Mouse (Mus musculus) monocyte, adult 5-6 weeks (primary cell): ENCODE measurements around the gene Naa80. TPM values are rescaled to one million over a fixed set of nuclear protein-coding genes. Genes with fewer than 3 reads are reported as not detected.

Experiments used
- ATAC-seq: fragments of 153-309, 156-312 bp; replicated peaks from 2 replicates; pipeline ENCODE4 v1.8.0; 2017; ENCODE audit warnings: mild to moderate bottlenecking; ENCODE audit not compliant: low TSS enrichment, insufficient number of reproducible peaks, severe bottlenecking, poor library complexity, low FRiP score
- total RNA-seq: library from RNA; stranded (forward); fragments of 200-1000, 200-491, 200-594 nt; gene quantifications from 3 replicates; pipeline ENCODE4 v1.2.3, GENCODE M21; 2017

The Naa80 gene
- total RNA-seq, 1 experiment from 2014 or later: 3.6 TPM

- ATAC-seq: 0 out of 2 replicates have a peak, but pooled peaks have one; percentile 18
Observed at GRCm38 (mm10) chr9:107626844-107627277, 48.2 kb downstream of the Naa80 start.

- ATAC-seq: no peak
Observed at GRCm38 (mm10) chr9:107627387-107628255, 48.9 kb downstream of the Naa80 start.

GRCm38 (mm10) chr9:107628721-107629410 lies 50.2 kb downstream of the Naa80 start:
- peak; percentile 73 for ATAC-seq

DNA sequence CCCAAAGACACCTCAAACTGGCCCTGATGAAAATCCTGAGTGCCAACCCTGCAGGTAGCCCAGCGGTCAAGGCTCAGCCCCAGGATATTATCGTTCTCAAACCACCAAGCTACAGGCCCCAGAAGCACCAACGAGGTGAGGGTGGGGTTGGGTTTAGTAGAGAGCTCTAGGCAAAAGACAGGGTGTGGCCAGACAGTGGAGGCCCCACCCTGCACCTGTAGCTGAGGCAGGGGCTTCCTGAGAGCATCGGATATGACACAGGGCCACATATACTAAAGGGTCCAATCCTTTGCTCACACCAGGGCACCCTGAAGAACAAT lies 50.7 kb downstream of the Naa80 start:
- ATAC-seq: no peak

DNA sequence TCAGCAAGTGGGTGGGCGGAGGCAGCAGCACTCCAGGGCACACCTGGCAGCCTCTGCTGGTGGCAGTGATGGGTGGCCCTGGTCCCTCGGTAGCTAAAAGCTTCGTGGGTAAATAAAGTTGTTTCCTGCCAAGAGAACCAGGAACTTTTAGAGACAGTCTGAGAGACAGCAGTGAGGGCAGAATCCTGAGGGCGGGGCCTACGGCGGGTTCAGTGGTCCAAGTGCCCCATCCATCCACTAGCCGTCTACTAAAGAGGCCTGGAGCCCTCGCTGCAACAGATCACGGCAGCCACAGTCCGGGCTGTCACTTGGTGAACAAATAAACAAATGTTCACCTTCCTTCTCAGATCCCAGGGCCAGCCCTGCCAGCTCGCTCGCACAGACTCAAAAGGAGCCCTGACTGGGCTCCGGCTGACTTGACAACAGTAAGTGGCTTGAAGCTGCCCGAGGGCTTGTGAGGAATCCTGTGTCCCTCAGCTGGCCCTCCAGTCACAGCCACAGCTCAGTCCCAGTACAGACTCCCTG lies 51.3 kb downstream of the Naa80 start:
- no peak for ATAC-seq

DNA sequence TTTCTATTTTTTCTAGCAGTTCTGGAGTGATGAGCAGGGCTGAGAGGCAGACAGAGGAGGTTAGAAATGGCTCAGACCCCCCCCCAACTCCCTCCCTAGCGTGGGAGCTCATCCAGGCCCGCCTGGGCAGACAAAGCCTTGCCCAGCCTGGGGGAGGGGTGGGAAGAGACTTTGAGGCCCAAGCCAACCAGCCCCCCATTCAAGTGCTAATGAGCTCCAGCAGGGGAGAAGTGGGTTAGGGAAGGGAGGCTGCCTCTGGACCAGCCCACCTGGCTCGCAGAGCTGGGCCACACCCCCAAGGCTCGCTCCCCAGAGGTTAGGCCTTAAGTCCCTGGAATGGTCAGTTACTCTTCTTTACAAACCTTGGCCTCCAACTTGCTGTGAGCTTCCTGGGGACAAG lies 51.9 kb downstream of the Naa80 start:
- no peak for ATAC-seq

DNA sequence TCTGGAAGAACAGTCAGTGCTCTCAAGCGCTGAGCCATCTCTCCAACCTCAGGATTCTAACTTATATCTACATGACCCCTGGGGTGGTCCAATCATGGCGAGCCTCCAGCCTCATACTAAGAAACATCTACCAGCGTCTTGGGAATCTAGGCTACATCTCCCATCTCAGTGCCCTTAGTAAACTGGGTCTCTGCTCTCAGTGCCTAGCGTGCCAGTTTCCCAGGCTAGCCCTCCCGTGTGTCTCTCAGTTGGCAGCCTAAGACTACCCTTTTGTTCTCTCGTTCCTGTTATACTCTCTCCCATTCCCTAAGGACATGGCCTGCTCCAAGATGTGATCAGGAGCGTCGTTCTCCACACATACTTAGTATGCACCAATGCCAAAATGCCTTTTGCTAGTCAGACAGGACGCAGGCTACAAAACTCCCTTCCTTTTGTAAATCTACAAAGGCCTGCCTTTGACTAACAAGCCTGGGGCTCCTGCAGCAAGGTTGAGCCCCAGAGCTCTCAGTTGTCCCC lies 52.7 kb downstream of the Naa80 start:
- ATAC-seq: no peak

DNA sequence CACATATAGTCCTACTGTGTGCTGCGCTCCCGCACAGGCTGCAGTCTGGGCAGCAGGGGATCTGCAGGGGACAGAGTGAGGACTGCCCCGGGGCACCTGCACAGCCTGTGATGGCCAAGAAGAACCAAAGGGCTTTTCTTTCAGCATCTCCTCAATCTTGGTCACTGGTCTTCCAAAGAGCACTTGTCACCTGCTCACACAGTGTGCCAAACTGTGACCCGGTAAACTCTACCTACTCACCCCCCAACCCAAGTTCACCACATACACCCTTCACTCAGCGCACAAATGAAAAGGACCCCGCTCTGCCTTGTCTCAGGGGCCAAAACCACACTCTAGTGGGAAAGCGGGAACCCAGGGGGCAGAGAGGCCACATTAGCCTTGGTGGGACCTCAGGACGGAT lies 53.2 kb downstream of the Naa80 start:
- ATAC-seq: no peak

GRCm38 (mm10) chr9:107632478-107632877 lies 53.8 kb downstream of the Naa80 start:
- ATAC-seq: no peak

GRCm38 (mm10) chr9:107633091-107633660 lies 54.5 kb downstream of the Naa80 start:
- ATAC-seq: peak; percentile 51

Other genes with a start within 250 kb of the Naa80 start
- 4.7 to 6.5 TPM (median 5.1 TPM) in 3 replicates for gene Hemk1, start 240.5 kb upstream of the Naa80 start, total RNA-seq
- not detected in 3 replicates for gene 6430571L13Rik, start 238.3 kb upstream of the Naa80 start, total RNA-seq
- not detected in 3 replicates for gene Cacna2d2, start 179.3 kb upstream of the Naa80 start, total RNA-seq
- gene Tmem115, start 44.9 kb upstream of the Naa80 start, total RNA-seq: 19.0 to 26.5 TPM (median 21.7 TPM) in 3 replicates
- 8.0 to 27.2 TPM (median 14.4 TPM) in 3 replicates for gene Cyb561d2, start 36.7 kb upstream of the Naa80 start, total RNA-seq
- gene Nprl2, start 36.7 kb upstream of the Naa80 start, total RNA-seq: 17.4 to 20.5 TPM (median 18.7 TPM) in 3 replicates
- gene Zmynd10, start 31.6 kb upstream of the Naa80 start, total RNA-seq: 3.2 to 4.0 TPM in 2 of 3 replicates, not detected in the other
- gene Rassf1, start 27.3 kb upstream of the Naa80 start, total RNA-seq: 67.8 to 117 TPM (median 83.9 TPM) in 3 replicates
- gene Tusc2, start 15.6 kb upstream of the Naa80 start, total RNA-seq: 16.0 to 23.9 TPM (median 21.4 TPM) in 3 replicates
- gene Hyal2, start 10.9 kb upstream of the Naa80 start, total RNA-seq: 1.1 to 2.5 TPM (median 2.3 TPM) in 3 replicates
- gene Hyal1, start 2.0 kb upstream of the Naa80 start, total RNA-seq: 0.86 to 2.0 TPM in 2 of 3 replicates, not detected in the other
- gene Hyal3, start 1.9 kb downstream of the Naa80 start, total RNA-seq: 1.4 TPM in 1 of 3 replicates, not detected in the others
- gene Ifrd2, start 8.8 kb downstream of the Naa80 start, total RNA-seq: 5.5 to 11.1 TPM (median 8.8 TPM) in 3 replicates
- 0.10 TPM in 1 of 3 replicates, not detected in the others for gene Sema3b, start 30.3 kb downstream of the Naa80 start, total RNA-seq
- 646 to 794 TPM (median 705 TPM) in 3 replicates for gene Gnai2, start 56.5 kb downstream of the Naa80 start, total RNA-seq
- gene Slc38a3, start 90.6 kb downstream of the Naa80 start, total RNA-seq: not detected in 3 replicates
- 1.8 TPM in 1 of 3 replicates, not detected in the others for gene Gnat1, start 100.8 kb downstream of the Naa80 start, total RNA-seq
- not detected in 3 replicates for gene Sema3f, start 131.6 kb downstream of the Naa80 start, total RNA-seq
- gene Rbm5, start 192.1 kb downstream of the Naa80 start, total RNA-seq: 339 to 489 TPM (median 412 TPM) in 3 replicates